Mouse (Mus musculus): ENCODE measurements around the gene Serpina5. TPM values are rescaled to one million over a fixed set of nuclear protein-coding genes. Genes with fewer than 3 reads are reported as not detected.

The Serpina5 gene
- not detected for polyA plus RNA-seq (2017; shearing (Covaris generic))

DNA sequence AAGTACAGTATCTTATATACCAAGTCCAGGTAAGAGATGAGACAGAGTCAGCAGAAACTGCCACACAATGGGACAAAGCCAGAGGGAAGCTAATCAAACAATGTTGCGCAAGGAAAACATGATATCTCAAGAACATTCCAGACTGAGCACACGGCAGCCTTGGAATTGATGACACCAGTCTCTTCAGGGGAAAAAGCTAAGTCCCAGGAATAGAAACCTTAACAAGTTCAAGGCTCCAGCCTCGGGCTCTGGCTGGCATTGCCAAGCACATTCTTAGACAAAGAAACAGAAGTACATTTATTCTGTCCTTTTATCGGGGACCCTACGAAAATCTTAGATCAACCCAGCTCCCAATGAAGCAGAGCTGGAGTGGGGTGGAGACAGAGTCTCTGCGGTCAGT, at the start of gene Serpina5:
Serpina5 (plus strand) TSS at position 346 of the 400 bp plus-strand sequence.

DNA sequence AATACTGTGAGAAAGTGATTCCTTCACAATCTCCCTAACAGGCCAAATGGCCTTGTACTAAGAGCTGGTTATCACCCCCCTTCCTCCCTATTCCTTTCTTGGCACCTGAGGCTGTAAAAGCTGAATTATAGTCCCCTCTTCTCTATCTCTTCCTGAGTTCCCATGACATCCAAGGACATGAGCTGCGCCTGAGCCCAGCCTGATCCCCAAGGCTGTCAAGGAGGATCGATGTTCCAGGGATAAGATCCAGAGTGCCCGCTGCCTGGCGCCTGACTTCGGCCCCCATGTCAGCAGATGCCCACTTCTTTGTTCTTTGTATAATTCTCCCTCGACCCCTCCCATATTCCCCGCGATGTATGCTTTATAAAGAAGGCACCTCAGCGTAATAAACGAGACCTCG, 11.4 kb downstream of the Serpina5 start, which contains the start of gene Serpina3a:
Serpina3a (plus strand) TSS at position 392 of the 400 bp plus-strand sequence.

DNA sequence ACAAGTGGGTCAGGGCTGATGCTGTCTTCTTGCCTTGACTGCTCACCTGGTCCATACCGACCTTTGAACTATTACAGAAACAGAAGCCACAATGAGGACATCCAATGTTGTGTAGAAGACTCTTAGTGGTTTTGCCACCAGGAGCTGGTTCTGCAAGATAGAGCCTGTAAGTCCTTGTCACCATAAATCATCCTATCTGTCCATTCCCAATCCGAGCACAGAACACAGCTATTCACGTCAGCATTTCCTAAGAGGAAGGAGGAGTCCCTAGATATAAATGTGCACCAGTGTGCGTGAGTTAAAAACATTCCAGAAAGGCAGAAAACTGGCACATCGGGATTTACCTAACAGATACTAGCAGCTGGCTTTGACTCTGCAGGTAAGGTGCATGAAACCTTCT, 26.8 kb downstream of the Serpina5 start, which contains the start of gene Serpina3b:
Serpina3b (plus strand) TSS at position 301 of the 400 bp plus-strand sequence.

DNA sequence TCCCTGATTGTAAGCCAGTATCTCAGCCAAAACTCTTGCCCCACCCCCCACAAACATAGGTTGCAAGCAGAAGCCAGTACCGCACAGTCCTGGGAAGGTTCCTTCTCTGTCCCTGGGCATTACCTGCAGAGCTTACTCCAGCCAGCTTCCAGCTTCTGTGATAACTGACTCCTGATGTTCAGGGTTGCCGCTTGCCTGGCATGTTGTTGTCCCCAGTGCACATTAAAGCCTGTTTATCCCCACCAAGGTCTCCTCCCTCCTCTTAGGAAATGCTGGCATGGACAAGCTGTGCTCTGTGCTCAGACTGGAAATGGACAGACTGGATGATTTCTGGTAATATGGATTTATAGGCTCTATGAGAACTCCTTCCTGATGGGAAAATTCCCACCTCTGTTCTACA, 52.7 kb downstream of the Serpina5 start, which contains the start of gene Serpina3c:
Serpina3c (minus strand) TSS at position 215 of the 400 bp plus-strand sequence.

Other genes starting within 250 kb of the Serpina5 start
- not detected for gene Serpina1a, start 237.6 kb upstream of the Serpina5 start, polyA plus RNA-seq (2017; shearing (Covaris generic))
- gene Serpina1c, start 196.2 kb upstream of the Serpina5 start, polyA plus RNA-seq (2017; shearing (Covaris generic)), result not detected
- not detected for gene Serpina1e, start 142.1 kb upstream of the Serpina5 start, polyA plus RNA-seq (2017; shearing (Covaris generic))
- gene Serpina11, start 111.2 kb upstream of the Serpina5 start, polyA plus RNA-seq (2017; shearing (Covaris generic)), result not detected
- gene Serpina9, start 87.4 kb upstream of the Serpina5 start, polyA plus RNA-seq (2017; shearing (Covaris generic)), result not detected
- gene Serpina12, start 56.7 kb upstream of the Serpina5 start, polyA plus RNA-seq (2017; shearing (Covaris generic)), result not detected
- gene Serpina3a, start 11.6 kb downstream of the Serpina5 start, polyA plus RNA-seq (2017; shearing (Covaris generic)), result not detected
- not detected for gene Serpina3b, start 26.9 kb downstream of the Serpina5 start, polyA plus RNA-seq (2017; shearing (Covaris generic))
- not detected for gene Serpina3c, start 52.8 kb downstream of the Serpina5 start, polyA plus RNA-seq (2017; shearing (Covaris generic))
- gene Serpina3f, start 113.4 kb downstream of the Serpina5 start, polyA plus RNA-seq (2017; shearing (Covaris generic)), result not detected
- gene Serpina3g, start 135.1 kb downstream of the Serpina5 start, polyA plus RNA-seq (2017; shearing (Covaris generic)), result 0.83 TPM
- not detected for gene Serpina3i, start 162.0 kb downstream of the Serpina5 start, polyA plus RNA-seq (2017; shearing (Covaris generic))
- not detected for gene Serpina3j, start 213.4 kb downstream of the Serpina5 start, polyA plus RNA-seq (2017; shearing (Covaris generic))
- gene Serpina3k, start 237.4 kb downstream of the Serpina5 start, polyA plus RNA-seq (2017; shearing (Covaris generic)), result not detected
- gene Serpina3m, start 237.4 kb downstream of the Serpina5 start, polyA plus RNA-seq (2017; shearing (Covaris generic)), result not detected

Measured in naive thymus-derived CD4-positive, alpha-beta T cell, adult 5 months (primary cell).